Mouse (Mus musculus) stomach, embryonic 15.5 days (tissue): ENCODE results near the gene Cd300lf. TPM values are rescaled to one million over a fixed set of nuclear protein-coding genes. Genes with fewer than 3 reads are reported as not detected.

Experiments
- ATAC-seq: fragments of 200-750 bp; cut with Nextera tagmentation; 2 replicates; pipeline ENCODE4 v1.8.0; 2017; ENCODE audit warnings: low read depth, moderate number of reproducible peaks, moderate TSS enrichment; ENCODE audit not compliant: insufficient read depth, low FRiP score
- H3K27ac ChIP-seq: fragments of 300-500 bp; sonication (generic); 2 replicates; pipeline ENCODE4 v1.5.1; 2015; ENCODE audit warnings: mild to moderate bottlenecking, inconsistent platforms
- H3K27me3 ChIP-seq: fragments of 300-500 bp; sonication (generic); replicated peaks from 2 replicates; pipeline ENCODE4 v1.6.1; 2015; ENCODE audit warnings: inconsistent platforms
- H3K36me3 ChIP-seq: fragments of 300-500 bp; sonication (generic); 2 replicates; pipeline ENCODE4 v1.6.1; 2015; ENCODE audit warnings: inconsistent platforms
- H3K4me1 ChIP-seq: fragments of 300-500 bp; sonication (generic); 2 replicates; pipeline ENCODE4 v1.6.1; 2015; ENCODE audit warnings: inconsistent platforms
- H3K4me2 ChIP-seq: fragments of 300-500 bp; sonication (generic); 2 replicates; pipeline ENCODE4 v1.6.1; 2015; ENCODE audit warnings: mild to moderate bottlenecking, inconsistent platforms
- H3K4me3 ChIP-seq: fragments of 300-500 bp; sonication (generic); replicated peaks from 2 replicates; pipeline ENCODE4 v1.5.1; 2015; ENCODE audit warnings: inconsistent platforms
- H3K9ac ChIP-seq: fragments of 300-500 bp; sonication (generic); 2 replicates; pipeline ENCODE4 v1.6.1; 2015; ENCODE audit warnings: inconsistent platforms
- H3K9me3 ChIP-seq: fragments of 300-500 bp; sonication (generic); 2 replicates; pipeline ENCODE4 v1.6.1; 2016; ENCODE audit warnings: inconsistent platforms
- WGBS: fragments of 180-500 bp; shearing (Covaris S2); methylation state at CpG from one replicate; pipeline ENCODE4 v1.1.7; 2015; 5-methylcytosine and 5-hydroxymethylcytosine counted together
- polyA plus RNA-seq: library from polyadenylated mRNA; unstranded; fragments of >200 nt; fragmentation: Nextera tagmentation; extraction: Ambion mirVana; gene quantifications from 2 replicates; pipeline ENCODE4 v1.2.1, GENCODE M21; 2015

The Cd300lf gene
- polyA plus RNA-seq, 1 experiment from 2014 or later, result 2.1 TPM

GRCm38 (mm10) chr11:115129508-115130126, 4.2 kb downstream of the Cd300lf start:
- H3K9ac ChIP-seq, result no peak overlapping the region
- ATAC-seq, result no peak
- H3K9me3 ChIP-seq, result no peaks in the 10 kb centered on the region
- no peak overlapping the region for H3K27ac ChIP-seq
- no peaks in the 10 kb centered on the region for H3K27me3 ChIP-seq
- H3K4me1 ChIP-seq, result no peaks in the 10 kb centered on the region
- no peak overlapping the region for H3K4me2 ChIP-seq
- no peak overlapping the region for H3K4me3 ChIP-seq
- H3K36me3 ChIP-seq, result no peaks in the 10 kb centered on the region
- WGBS, result 82% methylated on average over 13 of the region's 13 CpGs

- H3K4me2 ChIP-seq, result no peak overlapping the region
These were observed 5.3 kb downstream of the Cd300lf start for GRCm38 (mm10) chr11:115128483-115128882.

DNA sequence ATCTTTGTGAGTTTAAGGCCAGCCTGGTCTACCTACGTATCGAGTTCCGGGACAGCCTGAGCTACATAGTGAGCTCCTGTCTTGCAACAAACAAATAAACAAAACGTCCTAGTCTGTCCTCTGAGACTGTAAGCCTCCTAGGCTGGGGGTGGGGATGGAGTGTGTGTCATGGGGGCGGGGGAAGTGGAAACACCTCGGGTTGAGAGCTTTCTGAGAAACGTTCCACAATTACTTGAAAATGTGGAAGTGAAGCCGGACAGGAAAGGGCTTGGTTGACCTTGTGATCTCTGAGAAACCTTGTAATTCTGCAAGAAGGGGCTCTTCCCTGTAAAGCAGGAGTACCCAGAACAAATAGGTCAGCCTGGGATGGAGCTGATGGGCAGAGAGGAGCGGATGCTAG, 14.4 kb downstream of the Cd300lf start:
- H3K36me3 ChIP-seq, result no peaks in the 10 kb centered on the region
- no peak for ATAC-seq
- no peaks in the 10 kb centered on the region for H3K4me1 ChIP-seq
- no peaks in the 10 kb centered on the region for H3K27me3 ChIP-seq
- H3K4me3 ChIP-seq, result no peak overlapping the region
- no peaks in the 10 kb centered on the region for H3K9me3 ChIP-seq
- H3K9ac ChIP-seq, result no peak overlapping the region
- WGBS, result 65% methylated on average over 9 of the region's 9 CpGs
- no peak overlapping the region for H3K27ac ChIP-seq
- no peak overlapping the region for H3K4me2 ChIP-seq

More at GRCm38 (mm10) chr11:115128483-115128882, 5.3 kb downstream of the Cd300lf start:
- no peaks in the 10 kb centered on the region for H3K4me1 ChIP-seq
- no peaks in the 10 kb centered on the region for H3K9me3 ChIP-seq
- H3K36me3 ChIP-seq, result no peaks in the 10 kb centered on the region
- no peak overlapping the region for H3K4me3 ChIP-seq
- ATAC-seq, result no peak
- H3K9ac ChIP-seq, result no peak overlapping the region
- no peak overlapping the region for H3K27ac ChIP-seq
- 68% methylated on average over 4 of the region's 4 CpGs for WGBS
- H3K27me3 ChIP-seq, result no peaks in the 10 kb centered on the region

DNA sequence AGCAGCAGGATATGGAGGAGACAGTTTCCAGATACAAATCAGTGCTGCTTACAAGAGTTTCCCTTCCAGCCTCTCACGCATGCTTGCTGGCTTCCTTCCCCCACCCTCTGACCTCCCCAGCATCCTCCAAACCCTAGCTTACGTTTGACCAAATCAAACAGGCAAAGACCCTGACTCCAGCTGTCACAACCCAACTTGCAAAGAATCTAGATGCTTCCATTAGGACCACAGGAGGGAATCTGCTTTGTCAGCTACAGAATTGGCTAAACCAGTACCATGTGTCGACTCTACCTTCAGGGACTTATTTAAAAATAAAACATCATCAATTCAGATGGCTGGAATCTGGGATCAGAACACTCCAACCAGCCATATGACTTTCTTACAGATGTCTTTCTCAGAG, 21.6 kb downstream of the Cd300lf start:
- no peak for ATAC-seq
- Histone ChIP-seq H3K27ac (no peak overlapping the region), H3K4me1 (no peaks in the 10 kb centered on the region), H3K9me3 (no peaks in the 10 kb centered on the region), H3K4me2 (no peak overlapping the region), H3K4me3 (no peak overlapping the region), H3K27me3 (no peaks in the 10 kb centered on the region), H3K9ac (no peak overlapping the region), H3K36me3 (no peaks in the 10 kb centered on the region)
- 28% methylated on average over 3 of the region's 3 CpGs for WGBS

GRCm38 (mm10) chr11:115110271-115110670, 23.5 kb downstream of the Cd300lf start:
- Histone ChIP-seq H3K27me3 (no peaks in the 10 kb centered on the region), H3K9me3 (no peaks in the 10 kb centered on the region), H3K36me3 (no peaks in the 10 kb centered on the region), H3K9ac (no peak overlapping the region), H3K4me2 (no peak overlapping the region), H3K27ac (no peak overlapping the region), H3K4me3 (no peak overlapping the region), H3K4me1 (no peaks in the 10 kb centered on the region)
- no peak for ATAC-seq
- WGBS, result 76% methylated on average over 4 of the region's 5 CpGs

GRCm38 (mm10) chr11:115108176-115108575, 25.6 kb downstream of the Cd300lf start:
- Histone ChIP-seq H3K4me3 (no peak overlapping the region), H3K9me3 (no peaks in the 10 kb centered on the region), H3K36me3 (no peaks in the 10 kb centered on the region), H3K27ac (no peak overlapping the region), H3K4me1 (no peaks in the 10 kb centered on the region), H3K27me3 (no peaks in the 10 kb centered on the region), H3K9ac (no peak overlapping the region), H3K4me2 (no peak overlapping the region)
- ATAC-seq, result no peak
- WGBS, result 88% methylated on average over 8 of the region's 8 CpGs

GRCm38 (mm10) chr11:115107403-115107916, 26.3 kb downstream of the Cd300lf start:
- WGBS, result 27% methylated on average over 4 of the region's 4 CpGs
- Histone ChIP-seq H3K27ac (no peak overlapping the region), H3K9ac (no peak overlapping the region), H3K4me3 (no peak overlapping the region), H3K9me3 (no peaks in the 10 kb centered on the region), H3K4me1 (no peaks in the 10 kb centered on the region), H3K27me3 (no peaks in the 10 kb centered on the region), H3K36me3 (no peaks in the 10 kb centered on the region), H3K4me2 (no peak overlapping the region)
- no peak; the same call in 1 of the 2 replicates for ATAC-seq

DNA sequence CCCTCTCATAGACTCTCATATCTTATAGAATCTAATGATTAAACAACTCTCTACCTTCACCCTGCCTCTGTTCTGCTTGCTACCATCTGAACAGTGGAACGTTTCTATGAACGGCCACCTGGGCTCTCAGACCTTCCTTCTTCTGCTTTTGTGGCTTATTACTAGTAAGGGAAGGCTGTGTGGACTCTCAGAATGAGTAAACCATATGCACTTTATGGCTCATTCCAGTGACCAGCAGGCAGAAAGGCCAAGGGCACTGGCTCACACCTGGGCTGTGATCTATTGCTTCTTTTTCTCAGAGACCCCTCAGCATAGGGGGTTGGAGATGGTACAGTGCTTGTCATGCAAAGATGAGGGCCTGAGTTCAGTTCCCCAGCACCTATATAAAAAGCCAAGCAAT, 27.2 kb downstream of the Cd300lf start:
- Histone ChIP-seq H3K27ac (no peak overlapping the region), H3K27me3 (no peaks in the 10 kb centered on the region), H3K9ac (no peak overlapping the region), H3K4me2 (no peak overlapping the region), H3K9me3 (no peaks in the 10 kb centered on the region), H3K36me3 (no peaks in the 10 kb centered on the region), H3K4me1 (no peaks in the 10 kb centered on the region), H3K4me3 (no peak overlapping the region)
- 77% methylated on average over 2 of the region's 2 CpGs for WGBS
- ATAC-seq, result no peak

- no peak for ATAC-seq
- 74% methylated on average over 8 of the region's 8 CpGs for WGBS
- Histone ChIP-seq H3K4me1 (no peaks in the 10 kb centered on the region), H3K9ac (no peak overlapping the region), H3K27ac (no peak overlapping the region), H3K27me3 (no peaks in the 10 kb centered on the region), H3K4me2 (no peak overlapping the region), H3K9me3 (no peaks in the 10 kb centered on the region), H3K36me3 (no peaks in the 10 kb centered on the region), H3K4me3 (no peak overlapping the region)
These were observed 28.8 kb downstream of the Cd300lf start for GRCm38 (mm10) chr11:115104769-115105563.

GRCm38 (mm10) chr11:115103470-115104413, 30.1 kb downstream of the Cd300lf start:
- WGBS, result 83% methylated on average over 25 of the region's 25 CpGs
- no peak overlapping the region for H3K9ac ChIP-seq
- H3K9me3 ChIP-seq, result no peaks in the 10 kb centered on the region
- no peak overlapping the region for H3K4me3 ChIP-seq
- ATAC-seq, result no peak
- no peak overlapping the region for H3K4me2 ChIP-seq
- H3K4me1 ChIP-seq, result no peaks in the 10 kb centered on the region
- H3K27ac ChIP-seq, result no peak overlapping the region
- H3K36me3 ChIP-seq, result no peaks in the 10 kb centered on the region
- no peaks in the 10 kb centered on the region for H3K27me3 ChIP-seq

DNA sequence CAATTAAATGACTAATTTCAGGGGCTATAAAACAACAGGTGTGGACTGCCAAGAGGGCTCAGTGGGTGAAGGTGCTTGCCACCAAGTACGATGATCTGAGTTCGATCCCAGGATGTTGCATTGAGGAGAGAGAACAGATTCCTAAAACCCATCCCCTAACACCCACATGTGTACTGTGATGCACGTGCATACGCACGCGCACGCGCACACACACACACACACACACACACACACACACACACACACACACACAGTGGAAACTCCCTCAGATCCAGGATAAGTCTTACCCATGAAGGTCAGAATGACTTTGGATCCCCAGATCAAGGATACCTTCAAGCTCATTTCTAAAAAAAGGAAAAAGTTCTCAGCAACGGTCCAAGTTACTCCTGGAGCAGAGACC, 31.7 kb downstream of the Cd300lf start:
- ATAC-seq, result no peak
- 94% methylated on average over 9 of the region's 9 CpGs for WGBS
- no peak overlapping the region for H3K27ac ChIP-seq
- no peak overlapping the region for H3K9ac ChIP-seq
- H3K4me2 ChIP-seq, result no peak overlapping the region
- no peaks in the 10 kb centered on the region for H3K36me3 ChIP-seq
- H3K4me3 ChIP-seq, result no peak overlapping the region
- no peaks in the 10 kb centered on the region for H3K9me3 ChIP-seq
- no peaks in the 10 kb centered on the region for H3K27me3 ChIP-seq
- H3K4me1 ChIP-seq, result no peaks in the 10 kb centered on the region
